Comparison of ENCODE assay signal across 9 mouse cellular contexts in the genomic region with DNA sequence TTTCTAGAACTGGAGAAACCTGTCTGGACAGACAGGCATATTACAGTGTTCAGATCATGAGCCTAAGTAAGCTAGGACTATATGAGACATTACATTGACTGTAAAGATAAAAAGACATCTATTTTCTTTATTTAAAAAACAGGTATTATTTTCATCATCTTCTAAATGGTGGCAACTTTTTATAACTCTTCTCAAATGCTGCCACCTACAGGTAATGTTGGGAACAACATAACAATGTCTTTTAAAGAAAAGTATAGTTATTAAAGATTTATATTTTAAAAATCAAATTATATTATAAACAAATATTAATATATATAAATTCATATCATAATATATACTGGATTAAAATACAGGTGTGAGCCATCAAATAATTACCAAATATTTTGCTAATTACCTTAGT.
A peak's percentile ranks its signal among the peaks of the same experiment; 100 is the strongest.
DNase-seq lines count a peak whose midpoint lies in the region; ATAC-seq and TF ChIP-seq lines count a peak whose summit lies in the region.
"Had no signal": no experiment of that assay in that cellular context is flagged by ENCODE, and none has a peak within 500 bp of the region (broad histone marks: within the 10 kb centered on the region; RNA-seq: fewer than 3 reads in every experiment).

No protein-coding gene starts in this region.

- ATAC-seq in hindbrain, embryonic 11.5 days (ENCODE audit: low FRiP score) = no peak
- ATAC-seq in hindbrain, embryonic 16.5 days = no peak
- ATAC-seq in lung, postnatal 0 days = no peak

- H3K36me3 ChIP-seq in hindbrain, embryonic 11.5 days (ENCODE audit: control insufficient read depth, insufficient read depth, low read length) = no peaks in the 10 kb centered on the region
- H3K36me3 ChIP-seq in hindbrain, embryonic 16.5 days (ENCODE audit: control insufficient read depth, insufficient read depth, low read length) = no peaks in the 10 kb centered on the region
- H3K36me3 ChIP-seq in lung, postnatal 0 days (ENCODE audit: insufficient read depth, low read length) = no peaks in the 10 kb centered on the region

- no peaks in the 10 kb centered on the region for H3K27me3 ChIP-seq in hindbrain, embryonic 11.5 days (ENCODE audit: control insufficient read depth, insufficient read depth, low read length)
- H3K27me3 ChIP-seq in hindbrain, embryonic 16.5 days (replicated peaks; ENCODE audit: control insufficient read depth, insufficient read depth, low read length) = no peaks in the 10 kb centered on the region
- no peaks in the 10 kb centered on the region for H3K27me3 ChIP-seq in lung, postnatal 0 days (replicated peaks; ENCODE audit: insufficient read depth, low read length)

- H3K4me1 ChIP-seq in hindbrain, embryonic 11.5 days (replicated peaks; ENCODE audit: control insufficient read depth, insufficient read depth, low read length) = no peaks in the 10 kb centered on the region
- H3K4me1 ChIP-seq in hindbrain, embryonic 16.5 days (ENCODE audit: control insufficient read depth, insufficient read depth, low read depth, low read length) = no peaks in the 10 kb centered on the region
- H3K4me1 ChIP-seq in lung, postnatal 0 days (ENCODE audit: insufficient read depth, low read depth, low read length) = no peaks in the 10 kb centered on the region
- H3K4me1 ChIP-seq in lung, adult 2 months (ENCODE audit: control insufficient read depth, insufficient read depth, low read length) = no peaks in the 10 kb centered on the region

- TF ChIP-seq CTCF in lung, postnatal 0 days (IDR thresholded peaks at IDR 0.05) = peak; percentile 37; the same call in 1 of the 2 replicates
- TF ChIP-seq CTCF in lung, adult 2 months (IDR thresholded peaks at IDR 0.05; ENCODE audit: insufficient read depth, low read length) = no peak

- peak; percentile 45 for DNase-seq in hindbrain, embryonic 11.5 days (ENCODE audit: low spot score)
- peak; percentile 15 for DNase-seq in lung, postnatal 0 days (ENCODE audit: low spot score)
- DNase-seq in lung, adult 2 months = no peak
- DNase-seq in adipocyte (ENCODE audit: low spot score) = peak; percentile 44
- DNase-seq in retina, postnatal 1 day = peak; percentile 21
- no peak for DNase-seq in adrenal gland, adult 18-20 months (ENCODE audit: low spot score in 2 of 2)
- DNase-seq: right cerebral cortex, postnatal 4 days; thymus, adult 2 months had no signal

- no peak for TF ChIP-seq POLR2A in lung, adult 2 months (IDR thresholded peaks at IDR 0.05; ENCODE audit: borderline replicate concordance, extremely low read depth, low read depth, low read length)

- H3K27ac ChIP-seq in hindbrain, embryonic 11.5 days (ENCODE audit: low read depth, low read length) = no peak overlapping the region
- H3K27ac ChIP-seq in hindbrain, embryonic 16.5 days (ENCODE audit: low read depth, low read length) = no peak overlapping the region
- H3K27ac ChIP-seq in lung, postnatal 0 days (ENCODE audit: low read length) = no peak overlapping the region

- no peak overlapping the region for H3K4me3 ChIP-seq in hindbrain, embryonic 11.5 days (ENCODE audit: low read depth, low read length)
- no peak overlapping the region for H3K4me3 ChIP-seq in hindbrain, embryonic 16.5 days (ENCODE audit: low read length)
- H3K4me3 ChIP-seq in lung, postnatal 0 days (ENCODE audit: low read depth, low read length) = no peak overlapping the region
- H3K4me3 ChIP-seq in lung, adult 2 months (replicated peaks; ENCODE audit: extremely low read depth, low read depth, low read length) = no peak overlapping the region

- no peak overlapping the region for H3K9ac ChIP-seq in hindbrain, embryonic 11.5 days (ENCODE audit: low read depth, low read length)
- H3K9ac ChIP-seq in hindbrain, embryonic 16.5 days (ENCODE audit: low read depth, low read length) = no peak overlapping the region
- no peak overlapping the region for H3K9ac ChIP-seq in lung, postnatal 0 days (replicated peaks; ENCODE audit: low read depth)

- no peaks in the 10 kb centered on the region for H3K9me3 ChIP-seq in hindbrain, embryonic 11.5 days (ENCODE audit: control insufficient read depth, low read length)
- no peaks in the 10 kb centered on the region for H3K9me3 ChIP-seq in hindbrain, embryonic 16.5 days (ENCODE audit: control insufficient read depth, low read length)
- H3K9me3 ChIP-seq in lung, postnatal 0 days (ENCODE audit: low read length) = no peaks in the 10 kb centered on the region

- no peak for TF ChIP-seq EP300 in lung, postnatal 0 days (IDR thresholded peaks at IDR 0.05)

- H3K4me2 ChIP-seq in hindbrain, embryonic 11.5 days (replicated peaks; ENCODE audit: low read depth, low read length) = no peak overlapping the region
- no peak overlapping the region for H3K4me2 ChIP-seq in hindbrain, embryonic 16.5 days (ENCODE audit: low read length)
- H3K4me2 ChIP-seq in lung, postnatal 0 days (replicated peaks; ENCODE audit: low read depth, low read length) = no peak overlapping the region

Comparison
In these comparisons a context has a peak if more than half of its experiments do, and no peak if none do; other contexts are left out.
1. DNase-seq: peak in hindbrain, embryonic 11.5 days (single experiment), lung, postnatal 0 days (single experiment), adipocyte (single experiment) and retina, postnatal 1 day (single experiment); none in lung, adult 2 months (single experiment) and adrenal gland, adult 18-20 months (0 of 2).